Mouse (Mus musculus) spleen, adult 2 months (tissue): ENCODE measurements around the gene Etv6.

Experiments used
- CTCF ChIP-seq: fragments of 200-500 bp; IDR thresholded peaks from 2 replicates; pipeline ENCODE4 v1.5.1; 2011; ENCODE audit warnings: mild to moderate bottlenecking, inconsistent platforms; ENCODE audit not compliant: insufficient read depth, insufficient read length, insufficient replicate concordance; ENCODE audit errors: extremely low read depth
- POLR2A ChIP-seq: fragments of 200-500 bp; IDR thresholded peaks from 2 replicates; pipeline ENCODE4 v1.6.1; 2011; ENCODE audit warnings: low read depth, low read length, inconsistent platforms

GRCm38 (mm10) chr6:134075031-134075430 lies 39.5 kb downstream of the Etv6 start:
- TF ChIP-seq POLR2A (no peak), CTCF (no peak)
